Mouse (Mus musculus) lung, postnatal 25 days (tissue): ENCODE data around the gene Hdac1.

ENCODE experiments used
- DNase-seq: peaks from one replicate; pipeline ENCODE4 v3.0.0; 2022; ENCODE audit warnings: low spot score

Hdac1 gene

GRCm38 (mm10) chr4:129510723-129511412 is 31.6 kb downstream of the Hdac1 start:
- DNase-seq, result no peak

- DNase-seq, result no peak
Observed at GRCm38 (mm10) chr4:129509650-129510049, 32.9 kb downstream of the Hdac1 start.

GRCm38 (mm10) chr4:129508834-129509600 is 33.5 kb downstream of the Hdac1 start:
- no peak for DNase-seq

- no peak for DNase-seq
Observed at GRCm38 (mm10) chr4:129508237-129508515, 34.3 kb downstream of the Hdac1 start.

GRCm38 (mm10) chr4:129507434-129508236 is 34.9 kb downstream of the Hdac1 start:
- DNase-seq, result no peak

- no peak for DNase-seq
Observed at GRCm38 (mm10) chr4:129505511-129505910, 37.0 kb downstream of the Hdac1 start.

- DNase-seq, result no peak
Observed at GRCm38 (mm10) chr4:129502901-129503444, 39.5 kb downstream of the Hdac1 start.

GRCm38 (mm10) chr4:129502327-129502888 is 40.1 kb downstream of the Hdac1 start:
- no peak for DNase-seq

GRCm38 (mm10) chr4:129500607-129501566 is 41.6 kb downstream of the Hdac1 start:
- peak; percentile 92 for DNase-seq

GRCm38 (mm10) chr4:129500017-129500416 is 42.5 kb downstream of the Hdac1 start:
- no peak for DNase-seq

- no peak for DNase-seq
Observed at GRCm38 (mm10) chr4:129498941-129499340, 43.6 kb downstream of the Hdac1 start.

GRCm38 (mm10) chr4:129496631-129497030 is 45.9 kb downstream of the Hdac1 start:
- DNase-seq, result peak; percentile 49

- peak; percentile 25 for DNase-seq
Observed at GRCm38 (mm10) chr4:129495672-129496562, 46.6 kb downstream of the Hdac1 start.

- no peak for DNase-seq
Observed at GRCm38 (mm10) chr4:129494681-129495080, 47.8 kb downstream of the Hdac1 start.

GRCm38 (mm10) chr4:129490972-129491880 is 51.3 kb downstream of the Hdac1 start, which contains the start of the genes Tssk3 and Fam229a:
Tssk3 (minus strand) TSS chr4:129491022.
Fam229a (plus strand) TSS chr4:129491190.
- peak; percentile 66 for DNase-seq

- DNase-seq, result no peak
Observed at GRCm38 (mm10) chr4:129481090-129481489, 61.4 kb downstream of the Hdac1 start.

- no peak for DNase-seq
Observed at GRCm38 (mm10) chr4:129479863-129480262, 62.6 kb downstream of the Hdac1 start.

- DNase-seq, result no peak
Observed at GRCm38 (mm10) chr4:129476047-129476446, 66.5 kb downstream of the Hdac1 start.
